Mouse (Mus musculus) layer of hippocampus, adult 9-11 months (tissue): ENCODE measurements around the gene Slc7a7.

ENCODE experiments used
- DNase-seq: peaks from one replicate; pipeline ENCODE4 v3.0.0; 2022

Gene Slc7a7

GRCm38 (mm10) chr14:54432078-54432836, 14.7 kb upstream of the Slc7a7 start:
- DNase-seq = no peak

GRCm38 (mm10) chr14:54431334-54432077, 13.9 kb upstream of the Slc7a7 start, which contains the start of gene Mmp14:
Gene Mmp14 (plus strand): TSS chr14:54431612.
- DNase-seq = no peak

- DNase-seq = no peak
Observed at GRCm38 (mm10) chr14:54430406-54431145, 13.0 kb upstream of the Slc7a7 start.

GRCm38 (mm10) chr14:54429332-54430093, 11.9 kb upstream of the Slc7a7 start:
- no peak for DNase-seq

- DNase-seq = no peak
Observed at GRCm38 (mm10) chr14:54428421-54428820, 10.8 kb upstream of the Slc7a7 start.

- no peak for DNase-seq
Observed at GRCm38 (mm10) chr14:54427696-54428095, 10.1 kb upstream of the Slc7a7 start.

- DNase-seq = peak; percentile 93
Observed at GRCm38 (mm10) chr14:54426689-54427398, 9.3 kb upstream of the Slc7a7 start, which contains the start of gene Mrpl52. Gene Mrpl52 (plus strand): TSS chr14:54426909.

GRCm38 (mm10) chr14:54426003-54426688, 8.6 kb upstream of the Slc7a7 start:
- no peak for DNase-seq

GRCm38 (mm10) chr14:54425540-54425939, 8.0 kb upstream of the Slc7a7 start:
- no peak for DNase-seq

GRCm38 (mm10) chr14:54424634-54425033, 7.1 kb upstream of the Slc7a7 start:
- DNase-seq = no peak

- no peak for DNase-seq
Observed at GRCm38 (mm10) chr14:54423406-54423805, 5.8 kb upstream of the Slc7a7 start.

- no peak for DNase-seq
Observed at GRCm38 (mm10) chr14:54421014-54421413, 3.4 kb upstream of the Slc7a7 start.

GRCm38 (mm10) chr14:54416830-54417229, 750 bp downstream of the Slc7a7 start:
- DNase-seq = no peak

GRCm38 (mm10) chr14:54416229-54416775, 1.3 kb downstream of the Slc7a7 start:
- DNase-seq = no peak

GRCm38 (mm10) chr14:54415241-54416020, 2.1 kb downstream of the Slc7a7 start:
- no peak for DNase-seq

- no peak for DNase-seq
Observed at GRCm38 (mm10) chr14:54413877-54414700, 3.5 kb downstream of the Slc7a7 start.

GRCm38 (mm10) chr14:54412629-54413170, 4.9 kb downstream of the Slc7a7 start:
- no peak for DNase-seq

- no peak for DNase-seq
Observed at GRCm38 (mm10) chr14:54412000-54412576, 5.5 kb downstream of the Slc7a7 start.
